Mouse (Mus musculus): ENCODE results near the gene Zfhx3. TPM values are rescaled to one million over a fixed set of nuclear protein-coding genes. Genes with fewer than 3 reads are reported as not detected.

The Zfhx3 gene
- polyA plus RNA-seq, 1 experiment from 2014 or later: 38.7 TPM

- H3K4me3 ChIP-seq: peak overlapping the region; percentile 19; the same call in 1 of the 2 replicates
- H3K36me3 ChIP-seq: no peaks in the 10 kb centered on the region
- H3K4me2 ChIP-seq (replicated peaks): peak overlapping the region; percentile 54
- ATAC-seq (ENCODE audit: low FRiP score, low read depth): no peak
- H3K27me3 ChIP-seq (replicated peaks): peaks cover 34% of the 10 kb centered on the region
- whole genome bisulfite sequencing: 1% methylated on average over 23 of the region's 23 CpGs
- peak overlapping the region; percentile 36 for H3K9ac ChIP-seq
- peaks cover 51% of the 10 kb centered on the region for H3K4me1 ChIP-seq
- H3K27ac ChIP-seq: peak overlapping the region; percentile 32; the same call in 1 of the 2 replicates
- H3K9me3 ChIP-seq: no peaks in the 10 kb centered on the region
These were observed 757.3 kb downstream of the Zfhx3 start for GRCm38 (mm10) chr8:108699454-108700345.

- ATAC-seq (ENCODE audit: low FRiP score, low read depth): no peak
- WGBS: 7% methylated on average over 7 of the region's 7 CpGs
- H3K4me3 ChIP-seq: 0 out of 2 replicates have a peak overlapping the region, but pooled peaks have one; percentile 3
- H3K27ac ChIP-seq: no peak overlapping the region
- no peaks in the 10 kb centered on the region for H3K9me3 ChIP-seq
- peaks cover 38% of the 10 kb centered on the region for H3K4me1 ChIP-seq
- H3K4me2 ChIP-seq (replicated peaks): peak overlapping the region; percentile 98
- peak overlapping the region; percentile 36; the same call in 1 of the 2 replicates for H3K9ac ChIP-seq
- H3K36me3 ChIP-seq: no peaks in the 10 kb centered on the region
- peaks cover 15% of the 10 kb centered on the region for H3K27me3 ChIP-seq (replicated peaks)
These were observed 759.1 kb downstream of the Zfhx3 start for GRCm38 (mm10) chr8:108701381-108702175.

GRCm38 (mm10) chr8:108702201-108702600 lies 759.8 kb downstream of the Zfhx3 start:
- 4% methylated on average over 1 of the region's 1 CpGs for WGBS
- H3K4me3 ChIP-seq: no peak overlapping the region
- H3K9ac ChIP-seq: peak overlapping the region; percentile 52
- H3K27me3 ChIP-seq (replicated peaks): peaks cover 12% of the 10 kb centered on the region
- no peak for ATAC-seq (ENCODE audit: low FRiP score, low read depth)
- H3K4me2 ChIP-seq (replicated peaks): peak overlapping the region; percentile 98
- no peaks in the 10 kb centered on the region for H3K9me3 ChIP-seq
- no peaks in the 10 kb centered on the region for H3K36me3 ChIP-seq
- peak overlapping the region; percentile 47; the same call in 1 of the 2 replicates for H3K27ac ChIP-seq
- H3K4me1 ChIP-seq: peaks cover 42% of the 10 kb centered on the region

GRCm38 (mm10) chr8:108705751-108706150 lies 763.3 kb downstream of the Zfhx3 start:
- Histone ChIP-seq H3K4me3 (peak overlapping the region; percentile 99), H3K4me2 (replicated peaks) (peak overlapping the region; percentile 98), H3K9ac (peak overlapping the region; percentile 100), H3K36me3 (no peaks in the 10 kb centered on the region), H3K27ac (peak overlapping the region; percentile 75; the same call in 1 of the 2 replicates), H3K4me1 (peaks cover 49% of the 10 kb centered on the region), H3K27me3 (replicated peaks) (no peaks in the 10 kb centered on the region), H3K9me3 (no peaks in the 10 kb centered on the region)
- ATAC-seq (ENCODE audit: low FRiP score, low read depth): no peak
- WGBS: 22% methylated on average over 2 of the region's 2 CpGs

- no peaks in the 10 kb centered on the region for H3K27me3 ChIP-seq (replicated peaks)
- H3K9ac ChIP-seq: peak overlapping the region; percentile 100
- peak overlapping the region; percentile 99 for H3K4me3 ChIP-seq
- H3K4me2 ChIP-seq (replicated peaks): peak overlapping the region; percentile 98
- peak overlapping the region; percentile 75; the same call in 1 of the 2 replicates for H3K27ac ChIP-seq
- H3K36me3 ChIP-seq: no peaks in the 10 kb centered on the region
- ATAC-seq (ENCODE audit: low FRiP score, low read depth): no peak
- WGBS: 54% methylated on average over 3 of the region's 3 CpGs
- peaks cover 56% of the 10 kb centered on the region for H3K4me1 ChIP-seq
- H3K9me3 ChIP-seq: no peaks in the 10 kb centered on the region
These were observed 764.0 kb downstream of the Zfhx3 start for GRCm38 (mm10) chr8:108706491-108706847.

GRCm38 (mm10) chr8:108706848-108707541 lies 764.6 kb downstream of the Zfhx3 start:
- Histone ChIP-seq H3K9me3 (no peaks in the 10 kb centered on the region), H3K27me3 (replicated peaks) (no peaks in the 10 kb centered on the region), H3K36me3 (no peaks in the 10 kb centered on the region), H3K4me2 (replicated peaks) (peak overlapping the region; percentile 98), H3K9ac (peak overlapping the region; percentile 100), H3K4me1 (peaks cover 61% of the 10 kb centered on the region), H3K27ac (peak overlapping the region; percentile 75; the same call in 1 of the 2 replicates), H3K4me3 (peak overlapping the region; percentile 99)
- WGBS: 22% methylated on average over 6 of the region's 6 CpGs
- ATAC-seq (ENCODE audit: low FRiP score, low read depth): no peak

DNA sequence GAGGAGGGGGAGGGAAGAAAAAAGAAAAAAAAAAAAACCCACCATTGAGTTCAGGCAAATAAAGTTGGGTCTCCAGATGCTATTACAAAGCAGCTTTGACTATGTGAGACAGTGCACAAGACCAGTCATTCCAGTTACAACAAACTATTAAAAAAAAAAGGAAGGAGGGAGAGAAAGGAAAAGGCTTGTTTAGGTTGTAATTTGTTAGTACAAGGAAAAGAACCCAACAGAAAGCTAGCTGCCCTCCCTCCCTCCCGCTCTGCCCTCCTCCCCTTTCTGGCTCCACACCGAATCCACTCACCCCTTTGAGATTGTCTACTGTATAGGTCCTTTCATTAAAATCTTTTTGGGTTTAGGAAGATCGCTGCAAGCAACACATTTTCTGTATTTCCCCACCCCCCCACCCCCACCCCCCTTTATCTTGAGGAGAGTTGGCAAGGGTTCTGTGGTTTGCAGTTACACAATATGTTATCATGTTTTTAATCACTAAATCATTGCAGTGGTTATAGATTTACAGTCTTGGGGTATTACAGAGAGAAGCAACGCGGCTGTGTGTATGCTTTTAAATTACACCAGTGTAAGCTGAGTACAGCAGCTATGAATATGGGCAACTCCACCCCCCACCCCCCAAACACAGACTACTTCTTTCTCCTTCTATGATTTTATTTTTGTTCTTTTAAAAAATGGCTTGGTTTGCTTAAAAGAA lies 765.3 kb downstream of the Zfhx3 start:
- Histone ChIP-seq H3K27me3 (replicated peaks) (no peaks in the 10 kb centered on the region), H3K9ac (peak overlapping the region; percentile 100), H3K4me2 (replicated peaks) (peak overlapping the region; percentile 98), H3K4me1 (peaks cover 65% of the 10 kb centered on the region), H3K27ac (peak overlapping the region; percentile 75), H3K36me3 (no peaks in the 10 kb centered on the region), H3K9me3 (no peaks in the 10 kb centered on the region), H3K4me3 (peak overlapping the region; percentile 4; the same call in 1 of the 2 replicates)
- 11% methylated on average over 5 of the region's 5 CpGs for WGBS
- no peak for ATAC-seq (ENCODE audit: low FRiP score, low read depth)

DNA sequence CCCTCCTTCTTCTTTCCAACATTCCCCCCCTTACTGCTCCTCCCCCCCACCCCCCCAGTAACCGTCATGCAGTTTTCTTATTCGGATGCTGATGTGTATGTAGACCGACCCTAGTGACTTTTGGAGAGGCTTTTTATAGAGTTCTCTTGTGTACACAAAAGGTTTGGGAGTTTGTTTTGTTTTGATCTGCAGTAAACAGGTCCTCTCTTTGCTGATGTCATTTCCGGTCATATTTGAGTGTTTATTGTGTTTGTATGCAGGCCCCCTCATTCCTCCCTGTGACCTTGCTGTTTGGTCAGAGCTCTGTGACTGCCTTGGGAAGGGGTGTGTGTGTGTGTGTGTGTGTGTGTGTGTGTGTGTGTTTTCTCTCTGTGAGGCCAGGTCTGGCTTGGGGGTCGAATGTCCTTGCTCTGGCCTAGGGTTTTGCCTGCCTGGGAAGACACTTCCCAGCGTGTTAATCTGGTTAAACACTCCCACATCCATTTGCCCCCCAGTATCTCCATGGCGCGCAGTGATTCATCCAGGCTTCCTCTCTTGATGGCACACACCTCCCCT lies 766.5 kb downstream of the Zfhx3 start:
- Histone ChIP-seq H3K9me3 (no peaks in the 10 kb centered on the region), H3K4me1 (peaks cover 76% of the 10 kb centered on the region), H3K27ac (peak overlapping the region; percentile 46; the same call in 1 of the 2 replicates), H3K27me3 (replicated peaks) (no peaks in the 10 kb centered on the region), H3K4me2 (replicated peaks) (peak overlapping the region; percentile 98), H3K9ac (peak overlapping the region; percentile 57), H3K4me3 (no peak overlapping the region), H3K36me3 (no peaks in the 10 kb centered on the region)
- 10% methylated on average over 8 of the region's 8 CpGs for WGBS
- ATAC-seq (ENCODE audit: low FRiP score, low read depth): no peak

DNA sequence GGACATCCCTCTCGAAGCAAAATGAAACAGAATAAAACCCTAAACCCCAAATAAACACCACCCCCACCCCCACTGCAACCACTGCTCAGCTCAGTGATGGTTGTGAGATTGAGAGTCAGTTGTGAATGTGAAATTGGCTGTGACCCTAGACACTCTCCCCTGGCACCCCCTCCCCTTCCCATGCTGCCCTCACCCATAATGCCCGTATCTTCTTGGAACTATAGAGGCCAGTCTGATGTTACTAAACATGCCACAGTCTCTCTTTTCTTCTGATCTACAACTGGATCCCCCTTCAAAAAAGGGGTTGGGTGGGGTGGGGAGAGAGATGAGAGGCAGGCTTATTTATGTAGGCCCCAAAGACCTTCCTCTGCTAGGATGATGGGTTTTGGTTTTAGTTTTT lies 767.0 kb downstream of the Zfhx3 start:
- peaks cover 81% of the 10 kb centered on the region for H3K4me1 ChIP-seq
- no peak for ATAC-seq (ENCODE audit: low FRiP score, low read depth)
- no peaks in the 10 kb centered on the region for H3K27me3 ChIP-seq (replicated peaks)
- H3K4me2 ChIP-seq (replicated peaks): peak overlapping the region; percentile 98
- peak overlapping the region; percentile 57 for H3K9ac ChIP-seq
- H3K36me3 ChIP-seq: no peaks in the 10 kb centered on the region
- no peak overlapping the region for H3K4me3 ChIP-seq
- WGBS: 17% methylated on average over 2 of the region's 2 CpGs
- no peaks in the 10 kb centered on the region for H3K9me3 ChIP-seq
- H3K27ac ChIP-seq: peak overlapping the region; percentile 46; the same call in 1 of the 2 replicates

GRCm38 (mm10) chr8:108709928-108710606 lies 767.6 kb downstream of the Zfhx3 start:
- 13% methylated on average over 13 of the region's 13 CpGs for WGBS
- H3K27me3 ChIP-seq (replicated peaks): no peaks in the 10 kb centered on the region

More at GRCm38 (mm10) chr8:108709928-108710606, 767.6 kb downstream of the Zfhx3 start:
- H3K9ac ChIP-seq: peak overlapping the region; percentile 93
- no peak for ATAC-seq (ENCODE audit: low FRiP score, low read depth)
- no peaks in the 10 kb centered on the region for H3K9me3 ChIP-seq
- H3K36me3 ChIP-seq: no peaks in the 10 kb centered on the region
- H3K4me1 ChIP-seq: peaks cover 86% of the 10 kb centered on the region
- peak overlapping the region; percentile 98 for H3K4me2 ChIP-seq (replicated peaks)
- peak overlapping the region; percentile 54 for H3K27ac ChIP-seq
- H3K4me3 ChIP-seq: no peak overlapping the region

All from neural tube, embryonic 12.5 days (tissue).